Mouse (Mus musculus) hematopoietic stem cell, adult 5-6 weeks (primary cell): ENCODE results near the gene Copg1. TPM values are rescaled to one million over a fixed set of nuclear protein-coding genes. Genes with fewer than 3 reads are reported as not detected.

ENCODE experiments used
- ATAC-seq, 2 experiments: fragments of 125-278 bp in 1 of 2; replicated peaks in 1 of 2; 2 replicates each; pipeline ENCODE4 v1.8.0; 2016 to 2017; ENCODE audit warnings: inconsistent platforms in 2 of 2, mild to moderate bottlenecking in 2 of 2, moderate number of reproducible peaks in 2 of 2, low read depth in 1 of 2, moderate TSS enrichment in 1 of 2; ENCODE audit not compliant: low FRiP score in 2 of 2, poor library complexity in 2 of 2, severe bottlenecking in 2 of 2, insufficient read depth in 1 of 2, low TSS enrichment in 1 of 2
- total RNA-seq: library from RNA; stranded (forward); fragments of 172-1452, 232-1000 nt; gene quantifications from 2 replicates; pipeline ENCODE4 v1.2.3, GENCODE M21; 2017

Copg1 gene
- total RNA-seq, 1 experiment from 2014 or later, result 70.8 TPM

DNA sequence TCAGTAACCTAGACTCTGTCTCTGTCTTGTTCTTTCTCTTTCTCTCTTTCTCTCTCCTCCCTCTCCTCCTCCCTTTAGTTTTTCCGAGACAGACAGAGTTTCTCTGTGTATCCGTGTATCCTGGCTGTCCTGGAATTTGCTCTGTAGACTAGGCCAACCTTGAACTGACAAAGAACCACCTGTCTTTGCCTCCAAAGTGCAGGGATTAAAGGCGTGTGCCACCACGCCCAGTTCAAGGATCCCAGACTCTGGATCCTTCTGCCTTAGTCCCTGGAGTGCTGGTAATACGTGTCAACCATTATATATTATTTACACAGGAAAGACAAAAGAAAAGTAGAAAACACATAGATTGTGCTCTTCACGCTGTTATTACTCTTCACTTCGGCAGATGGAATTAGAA is 16.4 kb upstream of the Copg1 start:
- ATAC-seq, result no peak

GRCm38 (mm10) chr6:87873104-87873503 is 14.5 kb upstream of the Copg1 start:
- peak; percentile 42 to 43; a peak in 1 of 4 replicates for ATAC-seq

GRCm38 (mm10) chr6:87873963-87874362 is 13.7 kb upstream of the Copg1 start:
- no peak for ATAC-seq

DNA sequence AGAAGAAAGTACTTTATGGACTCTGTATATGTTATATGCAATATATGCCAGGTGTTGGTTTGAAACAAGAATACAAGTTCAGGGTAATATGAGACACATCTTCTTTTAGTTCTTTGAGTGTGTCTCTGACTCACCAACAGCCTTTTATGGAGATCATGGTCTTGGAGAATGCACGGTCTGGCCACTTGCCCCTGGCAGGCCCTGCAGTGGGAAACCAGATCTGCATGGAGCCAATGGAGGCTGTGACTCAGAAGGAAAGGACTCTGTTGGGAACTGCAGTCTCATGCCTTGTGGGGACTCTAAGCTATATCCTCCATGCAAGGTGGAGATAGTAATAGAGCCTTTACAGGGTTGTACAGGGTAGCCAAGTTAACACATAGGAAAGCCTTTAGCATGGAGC is 12.5 kb upstream of the Copg1 start:
- ATAC-seq, result no peak

- ATAC-seq, result no peak
These were observed 12.1 kb upstream of the Copg1 start for GRCm38 (mm10) chr6:87875562-87875961.

DNA sequence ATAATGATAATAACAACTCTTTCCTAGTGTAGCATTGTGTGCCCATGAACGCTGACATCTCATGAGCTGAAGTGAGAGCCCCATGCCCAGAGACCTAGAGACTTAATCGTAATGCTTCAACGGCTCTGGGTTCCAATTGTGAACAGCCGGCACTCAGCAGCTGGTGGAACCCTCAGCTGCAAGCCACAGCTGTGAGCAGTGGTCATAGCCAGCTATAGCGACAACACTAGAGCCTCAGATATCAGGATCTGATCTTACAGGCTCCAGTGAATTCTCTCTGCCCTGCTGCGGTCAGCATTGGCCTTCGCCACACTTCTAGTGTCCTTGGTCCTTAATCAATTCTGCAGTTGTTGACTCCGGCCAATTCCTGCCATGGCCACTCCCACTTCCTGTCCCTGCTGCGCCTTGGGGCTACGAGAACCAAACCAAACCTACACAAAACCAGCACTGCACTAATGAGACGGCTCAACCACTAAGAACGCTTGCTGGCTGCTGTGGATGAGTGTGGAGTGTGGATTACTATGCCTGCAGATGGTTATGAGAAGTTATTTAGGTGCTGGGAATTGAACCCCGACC is 11.5 kb upstream of the Copg1 start:
- no peak for ATAC-seq

DNA sequence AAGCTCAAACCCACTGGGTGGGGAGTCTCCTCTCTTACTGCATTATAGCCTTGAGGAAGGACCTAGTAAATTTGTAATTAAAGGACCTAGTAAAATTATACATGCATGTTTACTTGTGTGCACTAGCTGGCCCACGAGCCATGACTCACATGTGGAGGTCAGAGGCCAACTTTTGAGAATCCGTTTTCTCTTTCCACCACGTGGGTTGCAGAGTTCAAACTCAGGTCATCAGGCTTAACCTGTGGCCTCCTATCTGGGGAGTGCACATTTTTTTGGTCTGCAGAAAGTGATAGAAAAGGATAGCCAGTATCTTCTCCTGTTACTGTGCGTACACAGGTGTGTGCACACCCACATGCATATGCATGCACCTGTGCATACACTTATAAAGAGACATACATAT is 8.6 kb upstream of the Copg1 start:
- no peak for ATAC-seq

- ATAC-seq, result no peak
These were observed 8.0 kb upstream of the Copg1 start for GRCm38 (mm10) chr6:87879628-87880027.

- ATAC-seq, result no peak
These were observed 5.4 kb upstream of the Copg1 start for GRCm38 (mm10) chr6:87882221-87882620.

DNA sequence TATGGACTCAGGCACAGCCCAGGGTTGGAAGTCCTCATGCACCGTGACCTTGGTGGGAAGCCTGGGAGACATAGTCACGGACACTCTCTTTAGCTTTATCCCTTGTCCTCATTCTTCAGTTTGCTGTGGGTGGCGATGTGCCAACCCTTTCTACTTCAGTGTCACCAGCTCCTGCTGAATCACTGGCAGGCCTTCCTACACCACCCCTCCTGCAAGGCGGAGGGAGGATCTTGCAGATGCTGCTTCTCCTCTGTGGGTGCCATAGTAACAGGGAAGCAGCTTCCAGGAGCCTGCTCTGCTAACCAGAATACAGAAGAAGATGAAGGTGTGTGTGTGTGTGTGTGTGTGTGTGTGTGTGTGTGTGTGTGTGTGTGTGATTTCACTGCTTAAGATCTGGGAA is 4.8 kb upstream of the Copg1 start:
- peak; percentile 57 to 59; a peak in 3 of 4 replicates for ATAC-seq

- ATAC-seq, result no peak
These were observed 893 bp upstream of the Copg1 start for GRCm38 (mm10) chr6:87886721-87887120.

- ATAC-seq, result no peak
These were observed 6.3 kb downstream of the Copg1 start for GRCm38 (mm10) chr6:87893931-87894330.

DNA sequence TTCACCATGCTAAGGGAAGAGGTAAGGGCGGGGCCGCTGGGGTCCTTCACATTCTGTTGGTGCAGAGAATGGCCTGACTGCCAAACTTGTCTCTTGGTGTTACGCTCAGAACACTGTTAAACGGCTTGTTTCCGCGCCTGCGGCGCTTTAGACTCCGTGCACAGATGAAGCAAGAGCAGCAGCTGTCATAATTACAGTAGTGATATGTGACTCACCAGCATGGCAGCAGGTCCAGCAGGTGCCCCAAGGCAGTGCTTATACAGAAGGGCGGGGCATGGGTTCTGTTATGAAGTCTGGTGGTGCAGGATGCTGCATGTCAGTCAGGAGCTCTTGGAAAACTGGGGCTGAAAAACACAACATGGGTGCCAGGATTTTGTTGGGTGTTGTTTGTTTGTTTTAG is 10.4 kb downstream of the Copg1 start:
- ATAC-seq, result no peak

DNA sequence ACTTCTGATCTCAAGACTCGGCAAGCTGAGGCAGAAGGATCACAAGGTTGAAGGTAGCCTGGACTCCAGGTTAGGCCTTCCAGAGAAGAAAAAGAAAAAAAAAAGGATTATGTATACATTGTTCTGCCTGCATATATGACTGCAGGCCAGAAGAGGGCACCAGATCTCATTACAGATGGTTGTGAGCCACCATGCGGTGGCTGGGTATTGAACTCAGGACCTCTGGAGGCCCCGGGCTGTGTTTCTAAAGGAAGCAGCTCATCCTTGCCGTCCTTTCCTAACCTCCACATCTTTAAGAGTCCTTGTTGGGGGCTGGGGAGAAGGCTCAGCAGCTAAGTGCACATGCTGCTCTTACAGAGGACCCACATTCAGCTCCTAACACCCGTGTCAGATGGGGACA is 19.0 kb downstream of the Copg1 start:
- no peak for ATAC-seq

DNA sequence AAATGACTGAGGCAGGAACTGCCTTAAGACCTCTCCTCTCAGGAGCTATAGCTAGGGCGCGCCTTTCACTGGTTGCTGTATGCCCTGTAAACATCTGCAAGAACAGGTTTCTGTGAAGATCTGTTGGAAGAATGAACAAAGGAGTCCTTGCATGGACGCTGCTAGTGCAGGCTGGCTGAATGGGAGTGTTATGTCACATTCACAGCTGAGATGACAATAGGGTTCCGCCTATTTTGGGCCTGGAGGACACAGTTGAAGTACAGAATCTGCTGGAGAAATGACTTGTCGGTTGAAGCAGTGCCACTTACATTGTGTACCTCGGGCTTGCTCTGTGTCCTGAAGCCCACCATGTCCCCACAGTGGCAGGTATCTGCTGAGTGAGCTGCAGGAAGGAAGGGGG is 21.6 kb downstream of the Copg1 start:
- no peak for ATAC-seq

- no peak for ATAC-seq
These were observed 23.9 kb downstream of the Copg1 start for GRCm38 (mm10) chr6:87911559-87911958.

DNA sequence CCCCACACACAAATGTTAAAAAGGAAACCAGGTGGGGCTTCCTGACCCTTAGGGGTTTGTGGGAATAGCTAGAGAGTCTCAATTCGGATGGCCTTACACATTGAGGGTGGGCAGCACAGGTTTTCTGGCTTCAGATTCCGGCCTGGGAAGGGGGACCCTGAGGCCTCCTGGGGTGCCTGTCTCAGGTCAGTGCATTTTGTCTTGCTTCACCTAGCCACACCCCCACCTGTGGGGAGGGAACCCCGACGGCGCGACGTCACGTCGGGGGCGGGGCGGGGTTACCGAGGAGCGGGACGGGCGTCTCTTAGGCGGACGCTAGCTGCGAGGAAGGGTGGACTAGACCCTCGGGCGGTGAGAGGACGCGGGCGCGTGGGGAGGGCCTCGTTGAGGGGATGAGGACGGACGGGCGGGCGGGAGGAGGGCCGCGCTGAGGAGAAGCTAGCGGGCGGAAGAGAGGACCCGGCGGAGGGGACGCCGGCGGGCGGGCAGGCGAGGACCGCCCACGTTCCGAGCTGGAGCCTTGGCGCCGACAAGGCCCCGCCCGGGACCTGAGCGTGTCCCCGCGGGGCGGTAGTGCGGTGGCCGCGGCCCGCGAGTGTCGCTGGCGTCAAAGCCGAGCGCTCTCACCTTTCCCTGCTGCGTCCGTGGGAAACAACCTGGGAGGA is 26.2 kb downstream of the Copg1 start, which contains the start of gene Hmces:
Gene Hmces, plus strand, starts transcription at position 275 of the 665 bp plus-strand sequence.
- ATAC-seq, result peak; percentile 52 to 68

GRCm38 (mm10) chr6:87914326-87915102 is 26.9 kb downstream of the Copg1 start:
- ATAC-seq, result peak; percentile 13 to 14; a peak in 1 of 4 replicates
